Comparison of ENCODE assay signal across 10 mouse cellular contexts in the genomic region with DNA sequence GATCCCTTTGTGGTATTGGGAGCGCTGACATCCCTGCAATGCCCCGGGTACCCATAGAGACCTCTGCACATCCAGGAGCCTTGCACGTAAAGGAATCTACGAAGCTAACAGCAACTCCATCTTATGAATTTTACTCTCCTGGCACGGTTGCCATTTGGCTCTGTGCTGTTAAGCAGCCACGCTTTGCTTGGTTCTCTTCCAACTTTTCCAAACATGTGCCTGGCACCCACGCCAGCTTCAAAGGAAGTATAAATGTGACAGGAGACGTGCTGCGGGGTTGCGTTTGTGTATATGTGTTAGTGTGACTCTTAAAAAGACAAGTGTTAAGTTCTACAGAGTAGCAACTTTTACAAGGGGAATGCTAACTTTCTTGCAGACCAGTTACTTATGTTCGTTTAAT. TPM values are rescaled to one million over a fixed set of nuclear protein-coding genes. Genes with fewer than 3 reads are reported as not detected.
A peak's percentile ranks its signal among the peaks of the same experiment; 100 is the strongest.
DNase-seq lines count a peak whose midpoint lies in the region; ATAC-seq and TF ChIP-seq lines count a peak whose summit lies in the region.
"Had no signal": no experiment of that assay in that cellular context is flagged by ENCODE, and none has a peak within 500 bp of the region (broad histone marks: within the 10 kb centered on the region; RNA-seq: fewer than 3 reads in every experiment).

No protein-coding gene starts in this region.

- TF ChIP-seq CTCF in gastrocnemius, adult 2 months (IDR thresholded peaks at IDR 0.05) = no peak
- TF ChIP-seq CTCF in brain, embryonic 14.5 days (IDR thresholded peaks at IDR 0.05; ENCODE audit: borderline replicate concordance, extremely low read depth, insufficient read depth, insufficient read length) = no peak

- intact Hi-C loops in gastrocnemius, adult 2 months (cut with DNase I) = no loop called here
- intact Hi-C loops in gastrocnemius, postnatal 14 days (cut with DNase I; ENCODE audit: low total_unique reads) = no loop called here

- H3K4me1 ChIP-seq in limb, embryonic 14.5 days (ENCODE audit: control insufficient read depth, insufficient read depth, low read length) = peaks cover 14% of the 10 kb centered on the region; the same call in 1 of the 2 replicates
- H3K4me1 ChIP-seq: megakaryocyte, embryonic 14.5 days had no signal

- DNase-seq in gastrocnemius, adult 2 months = no peak
- no peak for DNase-seq in gastrocnemius, postnatal 14 days
- DNase-seq in brain, embryonic 14.5 days (ENCODE audit: low read depth) = peak; percentile 82
- DNase-seq in layer of hippocampus, adult 18-20 months (ENCODE audit: low spot score in 2 of 2) = peak; percentile 56 to 65
- peak; percentile 9 for DNase-seq in limb, embryonic 14.5 days (ENCODE audit: low spot score)
- no peak for DNase-seq in kidney, postnatal 25 days
- DNase-seq in Muller cell, postnatal 12 days (ENCODE audit: inconsistent ontology term) = no peak
- no peak for DNase-seq in heart, adult 9 months (ENCODE audit: low spot score in 2 of 2)

- no peak for ATAC-seq in limb, embryonic 14.5 days (ENCODE audit: low FRiP score, low read depth)
- ATAC-seq: activated CD4-positive, CD25-positive, alpha-beta regulatory T cell, adult 4 months had no signal

- H3K27ac ChIP-seq in gastrocnemius, adult 2 months = no peak overlapping the region; the same call in 1 of the 2 replicates
- no peak overlapping the region for H3K27ac ChIP-seq in limb, embryonic 14.5 days (replicated peaks; ENCODE audit: low read depth, low read length)

- WGBS in limb, embryonic 14.5 days = 51% methylated on average over 11 of the region's 11 CpGs

- peak overlapping the region; percentile 90 for H3K4me2 ChIP-seq in limb, embryonic 14.5 days (replicated peaks; ENCODE audit: low read depth, low read length, severe bottlenecking)

- no peaks in the 10 kb centered on the region for H3K36me3 ChIP-seq in limb, embryonic 14.5 days (ENCODE audit: control insufficient read depth, insufficient read depth, low read length)

- peak overlapping the region; percentile 66 for H3K4me3 ChIP-seq in gastrocnemius, adult 2 months
- H3K4me3 ChIP-seq in limb, embryonic 14.5 days (replicated peaks; ENCODE audit: low read length) = peak overlapping the region; percentile 54
- H3K4me3 ChIP-seq: megakaryocyte, embryonic 14.5 days had no signal

- H3K27me3 ChIP-seq in limb, embryonic 14.5 days (ENCODE audit: control insufficient read depth, insufficient read depth, low read length) = peaks cover 4% of the 10 kb centered on the region; the same call in 1 of the 2 replicates

- no peak overlapping the region for H3K9ac ChIP-seq in limb, embryonic 14.5 days (ENCODE audit: low read depth, low read length, severe bottlenecking)

- H3K9me3 ChIP-seq in limb, embryonic 14.5 days (ENCODE audit: control insufficient read depth, low read length) = no peaks in the 10 kb centered on the region

- no peak for TF ChIP-seq POLR2A in brain, embryonic 14.5 days (IDR thresholded peaks at IDR 0.05; ENCODE audit: borderline replicate concordance, extremely low read depth, insufficient read depth, insufficient read length, poor library complexity, severe bottlenecking)
- TF ChIP-seq POLR2A in limb, embryonic 14.5 days (IDR thresholded peaks at IDR 0.05; ENCODE audit: borderline replicate concordance, extremely low read depth, insufficient read depth, insufficient read length) = no peak

RNA-seq across cellular contexts. Expression of a gene that starts 1.0 kb away (rescaled TPM):
- under 1 TPM; 0.13 to 0.45 TPM for total RNA-seq in gastrocnemius, adult 2 months (2021)
- total RNA-seq in gastrocnemius, postnatal 14 days (2021) = 1 to 10 TPM in 1 of 2 experiments, under 1 TPM in 1; 0.78 to 1.0 TPM
- 2.8 and 5.5 TPM in 2 replicates for polyA plus RNA-seq in brain, embryonic 14.5 days (2012; rRNA removed)
- total RNA-seq in layer of hippocampus, adult 18-20 months (2021) = 1 to 10 TPM; 5.0 to 7.1 TPM
- polyA plus RNA-seq in limb, embryonic 14.5 days (2012; rRNA removed) = 4.2 and 5.0 TPM in 2 replicates
- 4.1 and 5.7 TPM in 2 replicates for polyA plus RNA-seq in limb, embryonic 14.5 days (2014; fragmentation: Nextera tagmentation; extraction: Ambion mirVana)
- polyA plus RNA-seq: activated CD4-positive, CD25-positive, alpha-beta regulatory T cell, adult 4 months had no signal

Comparison
In these comparisons a context has a peak if more than half of its experiments do, and no peak if none do; other contexts are left out.
1. DNase-seq: peak in brain, embryonic 14.5 days (single experiment), layer of hippocampus, adult 18-20 months (2 of 2) and limb, embryonic 14.5 days (single experiment); none in gastrocnemius, adult 2 months (single experiment), gastrocnemius, postnatal 14 days (single experiment), kidney, postnatal 25 days (0 of 2), Muller cell, postnatal 12 days (single experiment) and heart, adult 9 months (0 of 2).